Mouse (Mus musculus) kidney, embryonic 16.5 days (tissue): ENCODE results near the gene Col7a1. TPM values are rescaled to one million over a fixed set of nuclear protein-coding genes. Genes with fewer than 3 reads are reported as not detected.

Experiments used
- ATAC-seq: fragments of 200-750 bp; cut with Nextera tagmentation; 2 replicates; pipeline ENCODE4 v1.8.0; 2017; ENCODE audit warnings: moderate TSS enrichment; ENCODE audit not compliant: low FRiP score, low TSS enrichment
- H3K27ac ChIP-seq: fragments of 300-500 bp; sonication (generic); 2 replicates; pipeline ENCODE4 v1.5.1; 2014; ENCODE audit warnings: low read length
- H3K27me3 ChIP-seq: fragments of 300-500 bp; sonication (generic); 2 replicates; pipeline ENCODE4 v1.6.1; 2014; ENCODE audit warnings: low read length, control low read depth, mixed read lengths; ENCODE audit not compliant: insufficient read depth
- H3K36me3 ChIP-seq: fragments of 300-500 bp; sonication (generic); 2 replicates; pipeline ENCODE4 v1.6.1; 2014; ENCODE audit warnings: low read length, control low read depth, mixed read lengths; ENCODE audit not compliant: insufficient read depth
- H3K4me1 ChIP-seq: fragments of 300-500 bp; sonication (generic); 2 replicates; pipeline ENCODE4 v1.6.1; 2014; ENCODE audit warnings: low read length, control low read depth, mixed read lengths; ENCODE audit not compliant: insufficient read depth
- H3K4me2 ChIP-seq: fragments of 300-500 bp; sonication (generic); replicated peaks from 2 replicates; pipeline ENCODE4 v1.6.1; 2014; ENCODE audit warnings: low read depth, low read length
- H3K4me3 ChIP-seq: fragments of 300-500 bp; sonication (generic); 2 replicates; pipeline ENCODE4 v1.5.1; 2014; ENCODE audit warnings: mild to moderate bottlenecking, low read length
- H3K9ac ChIP-seq: fragments of 300-500 bp; sonication (generic); replicated peaks from 2 replicates; pipeline ENCODE4 v1.6.1; 2014; ENCODE audit warnings: low read length
- H3K9me3 ChIP-seq: fragments of 300-500 bp; sonication (generic); 2 replicates; pipeline ENCODE4 v1.6.1; 2016; ENCODE audit warnings: low read length, control low read depth
- WGBS: fragments of 180-500 bp; shearing (Covaris S2); extraction: QIAGEN DNeasy Blood & Tissue Kit; methylation state at CpG from one replicate; pipeline ENCODE4 v1.1.7; 2014; 5-methylcytosine and 5-hydroxymethylcytosine counted together
- polyA plus RNA-seq: library from polyadenylated mRNA; unstranded; fragments of >200 nt; fragmentation: Nextera tagmentation; extraction: Ambion mirVana; gene quantifications from 2 replicates; pipeline ENCODE4 v1.2.1, GENCODE M21; 2015

Col7a1 gene
- polyA plus RNA-seq, 1 experiment from 2014 or later = 3.9 TPM

- no peaks in the 10 kb centered on the region for H3K9me3 ChIP-seq
- H3K9ac ChIP-seq = no peak overlapping the region
- no peak overlapping the region for H3K4me2 ChIP-seq
- no peaks in the 10 kb centered on the region for H3K27me3 ChIP-seq
- peaks cover 87% of the 10 kb centered on the region for H3K36me3 ChIP-seq
- WGBS = 77% methylated on average over 9 of the region's 9 CpGs
- peaks cover 10% of the 10 kb centered on the region for H3K4me1 ChIP-seq
- no peak for ATAC-seq
- H3K4me3 ChIP-seq = no peak overlapping the region
- H3K27ac ChIP-seq = no peak overlapping the region
Measured at GRCm38 (mm10) chr9:108945111-108945510, 8.3 kb upstream of the Col7a1 start.

- ATAC-seq = no peak
- no peaks in the 10 kb centered on the region for H3K9me3 ChIP-seq
- no peak overlapping the region for H3K4me3 ChIP-seq
- peaks cover 89% of the 10 kb centered on the region for H3K36me3 ChIP-seq
- no peak overlapping the region for H3K4me2 ChIP-seq
- no peaks in the 10 kb centered on the region for H3K27me3 ChIP-seq
- peaks cover 10% of the 10 kb centered on the region for H3K4me1 ChIP-seq
- 85% methylated on average over 5 of the region's 5 CpGs for WGBS
- no peak overlapping the region for H3K27ac ChIP-seq
- no peak overlapping the region for H3K9ac ChIP-seq
Measured at GRCm38 (mm10) chr9:108945608-108946007, 7.8 kb upstream of the Col7a1 start.

GRCm38 (mm10) chr9:108949231-108949966 is 4.0 kb upstream of the Col7a1 start:
- Histone ChIP-seq H3K9ac (no peak overlapping the region), H3K27me3 (0 out of 2 replicates have a peak, but pooled peaks cover 1% of the 10 kb centered on the region), H3K4me3 (no peak overlapping the region), H3K9me3 (no peaks in the 10 kb centered on the region), H3K27ac (peak overlapping the region; percentile 51), H3K4me1 (peaks cover 22% of the 10 kb centered on the region), H3K4me2 (no peak overlapping the region), H3K36me3 (peaks cover 58% of the 10 kb centered on the region)
- ATAC-seq = peak; percentile 81
- 59% methylated on average over 13 of the region's 13 CpGs for WGBS

- peak; percentile 2; the same call in 1 of the 2 replicates for ATAC-seq
Measured at GRCm38 (mm10) chr9:108949967-108950728, 3.2 kb upstream of the Col7a1 start.

GRCm38 (mm10) chr9:108955241-108955640 is 1.9 kb downstream of the Col7a1 start:
- peaks cover 14% of the 10 kb centered on the region for H3K4me1 ChIP-seq
- 66% methylated on average over 11 of the region's 11 CpGs for WGBS
- H3K4me3 ChIP-seq = no peak overlapping the region
- no peak overlapping the region for H3K4me2 ChIP-seq
- 0 out of 2 replicates have a peak, but pooled peaks cover 2% of the 10 kb centered on the region for H3K27me3 ChIP-seq
- H3K9me3 ChIP-seq = no peaks in the 10 kb centered on the region
- ATAC-seq = no peak
- H3K36me3 ChIP-seq = peaks cover 3% of the 10 kb centered on the region
- no peak overlapping the region for H3K27ac ChIP-seq
- H3K9ac ChIP-seq = no peak overlapping the region

More at GRCm38 (mm10) chr9:108949967-108950728, 3.2 kb upstream of the Col7a1 start:
- H3K9me3 ChIP-seq = no peaks in the 10 kb centered on the region
- peaks cover 50% of the 10 kb centered on the region for H3K36me3 ChIP-seq
- 83% methylated on average over 9 of the region's 9 CpGs for WGBS
- H3K4me2 ChIP-seq = no peak overlapping the region
- peak overlapping the region; percentile 51 for H3K27ac ChIP-seq
- H3K9ac ChIP-seq = no peak overlapping the region
- no peak overlapping the region for H3K4me3 ChIP-seq
- 0 out of 2 replicates have a peak, but pooled peaks cover 2% of the 10 kb centered on the region for H3K27me3 ChIP-seq
- peaks cover 24% of the 10 kb centered on the region for H3K4me1 ChIP-seq

GRCm38 (mm10) chr9:108955846-108956245 is 2.5 kb downstream of the Col7a1 start:
- H3K27ac ChIP-seq = no peak overlapping the region

GRCm38 (mm10) chr9:108963577-108963976 is 10.2 kb downstream of the Col7a1 start:
- no peak for ATAC-seq
- no peaks in the 10 kb centered on the region for H3K27me3 ChIP-seq
- WGBS = 76% methylated on average over 3 of the region's 3 CpGs

More at GRCm38 (mm10) chr9:108955846-108956245, 2.5 kb downstream of the Col7a1 start:
- 88% methylated on average over 11 of the region's 11 CpGs for WGBS
- Histone ChIP-seq H3K27me3 (0 out of 2 replicates have a peak, but pooled peaks cover 2% of the 10 kb centered on the region), H3K9me3 (no peaks in the 10 kb centered on the region), H3K36me3 (no peaks in the 10 kb centered on the region), H3K4me2 (no peak overlapping the region), H3K4me1 (peaks cover 14% of the 10 kb centered on the region; the same call in 1 of the 2 replicates), H3K9ac (no peak overlapping the region), H3K4me3 (no peak overlapping the region)
- no peak for ATAC-seq

GRCm38 (mm10) chr9:108964338-108964737 is 11.0 kb downstream of the Col7a1 start:
- Histone ChIP-seq H3K4me2 (no peak overlapping the region), H3K27me3 (no peaks in the 10 kb centered on the region), H3K9ac (no peak overlapping the region), H3K36me3 (no peaks in the 10 kb centered on the region), H3K4me3 (no peak overlapping the region), H3K27ac (no peak overlapping the region), H3K4me1 (no peaks in the 10 kb centered on the region), H3K9me3 (no peaks in the 10 kb centered on the region)
- 90% methylated on average over 6 of the region's 6 CpGs for WGBS
- no peak for ATAC-seq

More at GRCm38 (mm10) chr9:108963577-108963976, 10.2 kb downstream of the Col7a1 start:
- H3K9ac ChIP-seq = no peak overlapping the region
- no peaks in the 10 kb centered on the region for H3K36me3 ChIP-seq
- no peak overlapping the region for H3K4me3 ChIP-seq
- no peaks in the 10 kb centered on the region for H3K4me1 ChIP-seq
- no peak overlapping the region for H3K4me2 ChIP-seq
- no peaks in the 10 kb centered on the region for H3K9me3 ChIP-seq
- H3K27ac ChIP-seq = no peak overlapping the region

- Histone ChIP-seq H3K9ac (no peak overlapping the region), H3K36me3 (no peaks in the 10 kb centered on the region), H3K4me2 (no peak overlapping the region), H3K4me1 (no peaks in the 10 kb centered on the region), H3K9me3 (no peaks in the 10 kb centered on the region), H3K27ac (no peak overlapping the region), H3K4me3 (no peak overlapping the region), H3K27me3 (no peaks in the 10 kb centered on the region)
- WGBS = 86% methylated on average over 8 of the region's 8 CpGs
- no peak for ATAC-seq
Measured at GRCm38 (mm10) chr9:108970623-108971022, 17.2 kb downstream of the Col7a1 start.
